Mouse (Mus musculus) cerebellum, postnatal 14 days (tissue): Measurements from ENCODE around the gene Fau.
A peak's percentile ranks its signal among the peaks of the same experiment; 100 is the strongest.
"Not testable (repeated sequence)": the region's sequence is repeated elsewhere in the genome, so short reads cannot be mapped to it uniquely, and the experiment has no call there.

ENCODE experiments used
- DNase-seq, 2 experiments: peaks; one replicate each; pipeline ENCODE4 v3.0.0; 2021; ENCODE audit warnings: mixed read lengths in 2 of 2

Fau gene

GRCm38 (mm10) chr19:6057313-6058096 lies at the start of gene Fau, which contains the start of gene Mrpl49:
Gene Fau (plus strand): TSS chr19:6057844.
Gene Mrpl49 (minus strand): TSS chr19:6057785.
- DNase-seq: peak; percentile 99 to 100

DNA sequence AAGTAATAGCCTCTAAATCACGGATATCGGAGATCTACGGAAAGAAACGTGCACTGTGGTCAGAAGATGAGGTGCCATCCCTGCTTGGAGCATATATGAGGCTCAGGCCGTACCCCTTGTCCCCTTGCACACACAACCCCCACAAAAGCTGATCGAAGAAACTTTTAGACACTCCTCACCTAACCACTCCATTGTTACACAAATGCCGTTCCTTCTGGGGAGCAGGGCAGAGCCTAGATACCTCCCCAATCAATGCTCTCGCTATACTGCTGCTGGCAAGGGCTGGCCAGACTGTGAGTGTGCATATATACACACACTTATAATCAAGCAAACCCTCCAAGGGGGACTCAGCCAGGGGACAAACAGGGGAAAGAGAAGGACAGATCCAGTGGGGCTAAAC lies 48.5 kb upstream of the Fau start:
- DNase-seq: no peak

DNA sequence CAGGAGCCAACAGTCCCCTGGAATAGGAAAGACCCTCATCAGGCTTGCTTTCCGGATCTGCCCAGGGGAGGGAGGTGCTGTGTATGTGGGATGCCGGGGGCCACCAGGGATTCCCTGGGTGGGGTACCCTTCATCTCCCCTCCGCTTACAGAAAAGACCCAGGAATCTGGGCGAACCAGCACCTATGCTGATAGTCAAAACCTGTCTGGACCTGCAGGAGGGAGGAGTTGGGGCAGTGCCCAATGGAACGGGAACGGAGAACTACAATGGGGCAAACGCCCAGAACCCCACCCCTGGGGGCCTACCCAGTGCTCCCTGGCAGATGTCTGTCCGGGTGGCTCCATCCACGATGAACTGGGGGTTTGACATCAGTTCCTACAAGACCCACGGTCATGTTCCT lies 44.0 kb upstream of the Fau start:
- DNase-seq: no peak

- peak; percentile 48 to 54 for DNase-seq
Observed at GRCm38 (mm10) chr19:6014991-6015510, 42.6 kb upstream of the Fau start.

GRCm38 (mm10) chr19:6015511-6016315 lies 41.9 kb upstream of the Fau start, which contains the start of gene Capn1:
Gene Capn1 (minus strand): TSS chr19:6015897.
- peak; percentile 67 to 68 for DNase-seq

DNA sequence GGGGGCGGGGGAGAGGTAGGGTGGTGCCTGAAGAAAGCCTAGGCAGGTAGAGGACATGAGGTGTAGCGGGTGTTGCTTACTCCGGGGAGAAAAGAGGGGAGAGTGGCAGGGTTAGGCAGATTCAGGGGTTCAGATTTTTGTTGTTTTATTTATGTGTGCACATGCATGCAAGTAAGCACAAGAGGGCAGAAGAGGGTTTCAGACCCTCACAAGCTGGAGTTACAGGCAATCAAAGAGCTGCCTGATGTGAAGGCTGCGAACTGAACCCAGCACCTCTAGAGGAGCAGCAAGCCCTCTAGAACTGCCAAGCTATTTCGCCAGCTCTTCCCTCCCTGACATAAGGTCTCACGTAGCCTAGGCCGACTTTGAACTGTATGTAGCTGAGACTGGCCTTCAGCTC lies 41.1 kb upstream of the Fau start:
- peak in 1 of 2 experiments; percentile 22 for DNase-seq

GRCm38 (mm10) chr19:6018142-6019089 lies 39.2 kb upstream of the Fau start:
- peak; percentile 89 to 95 for DNase-seq

- no peak for DNase-seq
Observed at GRCm38 (mm10) chr19:6020276-6020675, 37.4 kb upstream of the Fau start.

- no peak for DNase-seq
Observed at GRCm38 (mm10) chr19:6023059-6023458, 34.6 kb upstream of the Fau start.

GRCm38 (mm10) chr19:6023930-6024329 lies 33.7 kb upstream of the Fau start:
- DNase-seq: no peak

DNA sequence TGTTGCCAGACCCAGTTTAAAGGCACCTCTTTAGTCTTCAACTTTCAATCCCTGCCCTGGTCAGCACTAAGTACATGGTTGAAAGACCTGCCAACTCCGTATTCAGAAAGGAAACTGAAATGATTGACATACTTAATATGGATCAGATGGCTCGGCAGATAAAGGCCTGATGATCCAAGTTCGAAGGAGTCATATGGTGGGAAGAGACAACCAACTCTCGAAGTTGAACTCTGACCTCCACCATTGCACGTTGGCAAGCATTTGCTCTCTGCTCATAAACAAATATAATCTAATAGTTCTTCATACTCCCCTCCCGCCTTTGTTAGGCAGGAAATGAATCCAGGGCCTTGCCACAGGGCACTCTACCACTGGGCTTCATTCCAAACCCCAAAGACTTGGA lies 28.7 kb upstream of the Fau start:
- no peak for DNase-seq

- DNase-seq: no peak
Observed at GRCm38 (mm10) chr19:6029426-6029825, 28.2 kb upstream of the Fau start.

- DNase-seq: no peak
Observed at GRCm38 (mm10) chr19:6030520-6031280, 26.9 kb upstream of the Fau start.

GRCm38 (mm10) chr19:6035966-6036585 lies 21.6 kb upstream of the Fau start:
- DNase-seq: no peak

GRCm38 (mm10) chr19:6037695-6038094 lies 19.9 kb upstream of the Fau start:
- no peak for DNase-seq

GRCm38 (mm10) chr19:6038326-6038725 lies 19.3 kb upstream of the Fau start:
- DNase-seq: peak in 1 of 2 experiments; percentile 57

GRCm38 (mm10) chr19:6040002-6040401 lies 17.6 kb upstream of the Fau start:
- no peak for DNase-seq

GRCm38 (mm10) chr19:6042293-6042692 lies 15.4 kb upstream of the Fau start:
- peak in 1 of 2 experiments; percentile 22 for DNase-seq

DNA sequence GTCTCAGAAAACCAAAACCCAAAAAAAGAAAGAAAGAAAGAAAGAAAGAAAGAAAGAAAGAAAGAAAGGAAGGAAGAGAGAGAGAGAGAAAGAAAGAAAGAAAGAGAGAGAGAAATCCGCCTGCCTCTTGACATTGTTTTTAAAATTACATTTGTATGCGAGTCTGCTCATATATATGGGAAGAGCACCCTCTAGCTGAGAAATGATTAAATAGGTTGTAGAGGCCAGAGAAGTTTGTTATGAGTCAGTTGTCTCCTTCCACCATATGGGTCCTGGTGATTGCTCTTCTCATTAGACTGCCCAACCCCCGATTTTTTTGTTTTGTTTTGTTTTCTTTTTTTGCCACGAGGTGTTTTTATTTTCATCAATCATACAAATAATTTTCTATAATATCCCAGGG lies 13.5 kb upstream of the Fau start:
- not testable (repeated sequence) for DNase-seq

GRCm38 (mm10) chr19:6045366-6046293 lies 12.0 kb upstream of the Fau start:
- no peak for DNase-seq
